Mouse (Mus musculus): Measurements from ENCODE around the gene Nisch. TPM values are rescaled to one million over a fixed set of nuclear protein-coding genes. Genes with fewer than 3 reads are reported as not detected.

Nisch gene
- total RNA-seq (2014; rRNA removed) (391 and 398 TPM in 2 replicates), polyA plus RNA-seq (2015; fragmentation: Nextera tagmentation; extraction: Ambion mirVana) (261 and 274 TPM in 2 replicates)

DNA sequence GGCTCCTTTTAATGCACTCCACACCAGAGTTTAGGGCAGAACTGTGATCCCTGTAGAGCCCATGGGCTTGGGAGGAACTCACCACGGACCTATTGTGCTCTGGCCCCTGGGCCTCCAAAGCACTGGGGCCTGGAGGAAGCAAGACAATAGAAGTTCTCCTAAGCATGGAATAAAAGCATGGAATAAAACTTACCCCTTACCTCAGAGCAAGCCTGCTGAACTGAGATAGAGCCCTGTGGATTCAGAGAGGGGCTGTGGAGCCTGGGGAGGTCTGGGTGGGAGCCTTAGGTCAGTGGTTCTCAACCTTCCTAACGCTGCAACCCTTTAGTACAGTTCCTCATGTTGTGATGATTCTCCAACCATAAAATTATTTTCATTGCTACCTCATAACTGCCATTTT lies at the start of gene Nisch:
Gene Nisch (minus strand): TSS at position 101 of the 400 bp plus-strand sequence.
- no peak within 1 kb of the TSS for H3K27ac ChIP-seq (ENCODE audit: low read depth, low read length)
- H3K9ac ChIP-seq (replicated peaks; ENCODE audit: low read length, poor library complexity, severe bottlenecking), result no peak within 1 kb of the TSS
- 63% methylated on average over 2 of the region's 2 CpGs for WGBS
- no peak within 1 kb of the TSS for H3K4me3 ChIP-seq (ENCODE audit: low read depth, low read length)
- H3K4me2 ChIP-seq (ENCODE audit: low read depth, low read length, poor library complexity, severe bottlenecking), result no peak within 1 kb of the TSS
- ATAC-seq (ENCODE audit: low FRiP score) (no peak), DNase-seq (ENCODE audit: low spot score) (no peak)
- H3K36me3 ChIP-seq (ENCODE audit: insufficient read depth, low read length), result no peaks in the 10 kb centered on the region
- no peaks in the 10 kb centered on the region for H3K4me1 ChIP-seq (ENCODE audit: insufficient read depth, low read length)
- no peak for TF ChIP-seq CTCF (IDR thresholded peaks at IDR 0.05)
- H3K9me3 ChIP-seq (ENCODE audit: low read length), result no peaks in the 10 kb centered on the region
- no peaks in the 10 kb centered on the region for H3K27me3 ChIP-seq (ENCODE audit: insufficient read depth, low read length)

- peaks cover 50% of the 10 kb centered on the region for H3K36me3 ChIP-seq (ENCODE audit: insufficient read depth, low read length)
- no peak for ATAC-seq (ENCODE audit: low FRiP score)
- H3K9ac ChIP-seq (replicated peaks; ENCODE audit: low read length, poor library complexity, severe bottlenecking), result no peak overlapping the region
- no peak overlapping the region for H3K4me3 ChIP-seq (ENCODE audit: low read depth, low read length)
- TF ChIP-seq CTCF (IDR thresholded peaks at IDR 0.05), result no peak
- H3K27me3 ChIP-seq (ENCODE audit: insufficient read depth, low read length), result no peaks in the 10 kb centered on the region
- H3K4me1 ChIP-seq (ENCODE audit: insufficient read depth, low read length), result no peaks in the 10 kb centered on the region
- H3K27ac ChIP-seq (ENCODE audit: low read depth, low read length), result no peak overlapping the region
- no peaks in the 10 kb centered on the region for H3K9me3 ChIP-seq (ENCODE audit: low read length)
- no peak for DNase-seq (ENCODE audit: low spot score)
- no peak overlapping the region for H3K4me2 ChIP-seq (ENCODE audit: low read depth, low read length, poor library complexity, severe bottlenecking)
- 94% methylated on average over 9 of the region's 9 CpGs for WGBS
These were observed 44.2 kb upstream of the Nisch start for GRCm38 (mm10) chr14:31260932-31261331.

DNA sequence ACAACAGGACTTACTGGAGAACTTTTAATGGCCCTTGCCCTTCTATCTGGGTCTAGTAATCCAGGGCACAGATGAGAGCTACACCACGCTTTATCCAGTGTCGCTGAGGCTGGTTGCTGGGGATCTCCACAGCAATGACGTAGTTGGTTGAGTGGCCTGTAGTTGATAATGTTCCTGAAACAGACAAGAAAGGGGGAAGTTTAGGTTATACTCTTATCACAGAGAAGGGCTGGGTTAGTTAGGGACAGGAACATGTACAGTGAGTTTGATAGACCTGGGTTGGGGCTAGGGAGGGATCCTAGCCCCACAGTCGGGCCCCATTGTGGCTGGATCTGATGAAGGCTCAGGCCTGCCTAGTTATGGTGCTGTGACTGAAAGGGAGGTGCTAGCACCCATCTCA lies 43.6 kb upstream of the Nisch start:
- Histone ChIP-seq H3K9me3 (ENCODE audit: low read length) (no peaks in the 10 kb centered on the region), H3K27me3 (ENCODE audit: insufficient read depth, low read length) (no peaks in the 10 kb centered on the region), H3K4me1 (ENCODE audit: insufficient read depth, low read length) (no peaks in the 10 kb centered on the region), H3K4me2 (ENCODE audit: low read depth, low read length, poor library complexity, severe bottlenecking) (no peak overlapping the region), H3K9ac (replicated peaks; ENCODE audit: low read length, poor library complexity, severe bottlenecking) (no peak overlapping the region), H3K27ac (ENCODE audit: low read depth, low read length) (no peak overlapping the region), H3K36me3 (ENCODE audit: insufficient read depth, low read length) (peaks cover 56% of the 10 kb centered on the region), H3K4me3 (ENCODE audit: low read depth, low read length) (no peak overlapping the region)
- no peak for ATAC-seq (ENCODE audit: low FRiP score)
- WGBS, result over 99% methylated on average over 4 of the region's 4 CpGs
- no peak for TF ChIP-seq CTCF (IDR thresholded peaks at IDR 0.05)
- DNase-seq (ENCODE audit: low spot score), result no peak

- TF ChIP-seq CTCF (IDR thresholded peaks at IDR 0.05), result no peak
- Histone ChIP-seq H3K9me3 (ENCODE audit: low read length) (no peaks in the 10 kb centered on the region), H3K36me3 (ENCODE audit: insufficient read depth, low read length) (peaks cover 73% of the 10 kb centered on the region), H3K4me1 (ENCODE audit: insufficient read depth, low read length) (no peaks in the 10 kb centered on the region), H3K27ac (ENCODE audit: low read depth, low read length) (no peak overlapping the region), H3K9ac (replicated peaks; ENCODE audit: low read length, poor library complexity, severe bottlenecking) (no peak overlapping the region), H3K27me3 (ENCODE audit: insufficient read depth, low read length) (no peaks in the 10 kb centered on the region), H3K4me3 (ENCODE audit: low read depth, low read length) (no peak overlapping the region), H3K4me2 (ENCODE audit: low read depth, low read length, poor library complexity, severe bottlenecking) (no peak overlapping the region)
- ATAC-seq (ENCODE audit: low FRiP score) (no peak), DNase-seq (ENCODE audit: low spot score) (no peak)
- 95% methylated on average over 14 of the region's 14 CpGs for WGBS
These were observed 41.8 kb upstream of the Nisch start for GRCm38 (mm10) chr14:31258476-31259050.

GRCm38 (mm10) chr14:31252091-31252490 lies 35.3 kb upstream of the Nisch start:
- ATAC-seq (ENCODE audit: low FRiP score) (no peak), DNase-seq (ENCODE audit: low spot score) (no peak)
- peaks cover 41% of the 10 kb centered on the region for H3K36me3 ChIP-seq (ENCODE audit: insufficient read depth, low read length)
- H3K4me2 ChIP-seq (ENCODE audit: low read depth, low read length, poor library complexity, severe bottlenecking), result peak overlapping the region; percentile 85
- no peak overlapping the region for H3K27ac ChIP-seq (ENCODE audit: low read depth, low read length)
- H3K9me3 ChIP-seq (ENCODE audit: low read length), result no peaks in the 10 kb centered on the region
- WGBS, result 93% methylated on average over 5 of the region's 5 CpGs
- H3K27me3 ChIP-seq (ENCODE audit: insufficient read depth, low read length), result no peaks in the 10 kb centered on the region
- peaks cover 10% of the 10 kb centered on the region for H3K4me1 ChIP-seq (ENCODE audit: insufficient read depth, low read length)
- H3K4me3 ChIP-seq (ENCODE audit: low read depth, low read length), result peak overlapping the region; percentile 86
- no peak for TF ChIP-seq CTCF (IDR thresholded peaks at IDR 0.05)
- peak overlapping the region; percentile 92 for H3K9ac ChIP-seq (replicated peaks; ENCODE audit: low read length, poor library complexity, severe bottlenecking)

DNA sequence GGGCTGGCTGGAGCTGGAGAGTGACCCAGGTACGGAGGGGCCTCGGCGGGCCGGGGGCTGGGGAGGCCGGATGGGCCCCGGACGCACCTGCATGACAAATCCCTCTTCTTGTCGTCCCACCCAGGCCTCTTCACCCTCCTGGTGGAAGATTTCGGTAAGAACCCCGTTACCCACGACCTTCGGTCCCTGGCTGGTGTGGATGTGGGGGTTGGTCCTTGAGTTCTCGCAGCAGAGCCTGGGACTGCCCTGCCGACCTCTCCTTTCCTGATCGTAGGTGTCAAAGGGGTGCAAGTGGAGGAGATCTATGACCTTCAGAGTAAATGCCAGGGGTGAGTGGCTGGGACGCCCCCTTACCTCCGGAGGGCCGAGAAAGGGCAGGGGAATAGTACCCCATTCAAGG lies 34.9 kb upstream of the Nisch start:
- ATAC-seq (ENCODE audit: low FRiP score), result no peak; the same call in 1 of the 2 replicates
- peak overlapping the region; percentile 86 for H3K4me3 ChIP-seq (ENCODE audit: low read depth, low read length)
- 2% methylated on average over 18 of the region's 18 CpGs for WGBS
- H3K27me3 ChIP-seq (ENCODE audit: insufficient read depth, low read length), result no peaks in the 10 kb centered on the region
- H3K36me3 ChIP-seq (ENCODE audit: insufficient read depth, low read length), result peaks cover 36% of the 10 kb centered on the region
- H3K9ac ChIP-seq (replicated peaks; ENCODE audit: low read length, poor library complexity, severe bottlenecking), result peak overlapping the region; percentile 92
- H3K4me2 ChIP-seq (ENCODE audit: low read depth, low read length, poor library complexity, severe bottlenecking), result peak overlapping the region; percentile 85
- no peaks in the 10 kb centered on the region for H3K9me3 ChIP-seq (ENCODE audit: low read length)
- peak overlapping the region; percentile 80 for H3K27ac ChIP-seq (ENCODE audit: low read depth, low read length)
- no peak for TF ChIP-seq CTCF (IDR thresholded peaks at IDR 0.05)
- H3K4me1 ChIP-seq (ENCODE audit: insufficient read depth, low read length), result peaks cover 10% of the 10 kb centered on the region
- DNase-seq (ENCODE audit: low spot score), result no peak
